Mouse (Mus musculus) right cerebral cortex, postnatal 4 days (tissue): ENCODE data around the gene Mogs.
"Not testable (repeated sequence)": the region's sequence is repeated elsewhere in the genome, so short reads cannot be mapped to it uniquely, and the experiment has no call there.

Experiments used
- DNase-seq: peaks from one replicate; pipeline ENCODE4 v3.0.0-alpha.2; 2022

Gene Mogs

GRCm38 (mm10) chr6:83153485-83153884 is 38.2 kb downstream of the Mogs start:
- DNase-seq, result no peak

- DNase-seq, result peak; percentile 59
Observed at GRCm38 (mm10) chr6:83155552-83156238, 40.4 kb downstream of the Mogs start.

GRCm38 (mm10) chr6:83156259-83156684 is 41.0 kb downstream of the Mogs start, which contains the start of the genes Wdr54 and 1700003E16Rik:
TSS of gene Wdr54 (minus strand) at chr6:83156397.
TSS of gene 1700003E16Rik (plus strand) at chr6:83156404.
- peak; percentile 77 for DNase-seq

DNA sequence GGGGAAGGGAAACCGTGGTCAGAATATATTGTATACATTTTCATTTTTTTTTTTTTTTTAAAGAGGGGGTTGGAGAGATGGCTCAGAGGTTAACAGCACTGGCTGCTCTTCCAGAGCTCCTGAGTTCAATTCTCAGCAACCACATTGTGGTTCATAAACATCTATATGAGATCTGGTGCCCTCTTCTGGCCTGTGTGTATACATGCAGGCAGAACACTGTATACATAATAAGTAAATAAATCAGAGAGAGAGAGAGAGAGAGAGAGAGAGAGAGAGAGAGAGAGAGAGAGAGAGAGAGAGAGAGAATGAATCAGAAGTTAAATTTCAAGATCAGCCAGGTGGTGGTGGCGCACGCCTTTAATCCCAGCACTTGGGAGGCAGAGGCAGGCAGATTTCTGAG is 44.2 kb downstream of the Mogs start:
- DNase-seq, result not testable (repeated sequence)

- DNase-seq, result no peak
Observed at GRCm38 (mm10) chr6:83161442-83161841, 46.1 kb downstream of the Mogs start.

DNA sequence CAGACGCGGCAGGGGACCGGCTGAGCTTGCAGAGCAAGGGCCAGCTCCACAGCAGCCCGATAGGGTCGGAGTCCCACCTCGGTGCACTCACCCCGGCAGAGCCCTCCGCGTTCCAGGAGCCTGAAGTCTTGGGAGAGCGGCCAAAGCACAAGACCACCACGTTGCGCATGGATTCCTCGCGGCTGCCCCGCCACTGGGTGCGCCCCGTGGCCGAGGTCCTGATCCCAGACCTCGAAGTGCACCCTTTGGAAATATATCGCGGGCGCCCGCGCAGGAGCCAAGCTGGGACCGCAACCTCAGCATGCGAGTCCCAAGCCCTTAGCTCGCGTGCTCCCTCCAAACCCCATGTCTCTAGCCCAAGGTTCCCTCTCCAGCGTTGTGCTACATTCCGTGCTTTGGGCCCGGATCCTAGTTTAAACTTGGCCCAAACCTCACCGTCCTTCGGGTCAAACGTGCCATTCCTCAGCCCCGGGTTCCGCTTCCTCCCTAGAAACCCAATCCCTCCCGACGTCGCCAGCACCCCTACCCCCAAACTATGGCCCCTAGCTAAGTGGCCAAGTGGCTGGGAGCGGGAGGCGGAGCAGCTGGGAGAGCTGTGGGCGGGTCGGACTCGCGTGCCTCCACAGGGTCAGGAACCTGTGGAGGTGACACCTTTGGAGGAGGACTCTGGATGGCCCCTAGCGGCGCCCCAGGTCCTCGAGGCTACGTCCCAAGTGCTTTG is 46.8 kb downstream of the Mogs start:
- DNase-seq, result no peak

- peak; percentile 73 for DNase-seq
Observed at GRCm38 (mm10) chr6:83162701-83163100, 47.4 kb downstream of the Mogs start.

GRCm38 (mm10) chr6:83165026-83165606 is 49.8 kb downstream of the Mogs start:
- no peak for DNase-seq

GRCm38 (mm10) chr6:83165607-83166242 is 50.4 kb downstream of the Mogs start, which contains the start of gene Dctn1:
TSS of gene Dctn1 (plus strand) at chr6:83165920.
- DNase-seq, result peak; percentile 95

GRCm38 (mm10) chr6:83166243-83166630 is 50.9 kb downstream of the Mogs start:
- DNase-seq, result no peak
